7 mouse cellular contexts compared by ENCODE assay signal in genomic region chr2:122753739-122754343, GRCm38 (mm10). TPM values are rescaled to one million over a fixed set of nuclear protein-coding genes. Genes with fewer than 3 reads are reported as not detected.
DNase-seq lines count a peak whose midpoint lies in the region; ATAC-seq and TF ChIP-seq lines count a peak whose summit lies in the region.

No protein-coding gene starts in this region.

- peak; percentile 95 for TF ChIP-seq CTCF in lung, embryonic 14.5 days (IDR thresholded peaks at IDR 0.05; ENCODE audit: low read depth)

- H3K9me3 ChIP-seq in lung, embryonic 14.5 days (ENCODE audit: low read depth, low read length) = no peaks in the 10 kb centered on the region

- H3K4me3 ChIP-seq in lung, embryonic 14.5 days (ENCODE audit: low read depth, low read length) = no peak overlapping the region

- 16% methylated on average over 7 of the region's 7 CpGs for WGBS in lung, embryonic 14.5 days

- H3K27ac ChIP-seq in lung, embryonic 14.5 days (ENCODE audit: low read depth) = no peak overlapping the region

- no peak overlapping the region for H3K9ac ChIP-seq in lung, embryonic 14.5 days

- no peak for ATAC-seq in lung, embryonic 14.5 days (ENCODE audit: insufficient read depth)

- intact Hi-C loops in gastrocnemius, postnatal 14 days (cut with DNase I; ENCODE audit: low total_unique reads) = loop anchor here (10.0 kb wide), 2 partner anchors 89 to 119 kb away; partner anchors contain the start of gene AA467197

- DNase-seq in CD4-positive, CD25-positive, alpha-beta regulatory T cell, adult 2 months (ENCODE audit: low read depth, low spot score) = peak; percentile 91
- DNase-seq in R1 (ENCODE audit: low read depth, low spot score) = peak; percentile 40
- DNase-seq in cerebellum, postnatal 14 days = peak; percentile 82 to 83
- peak; percentile 23 for DNase-seq in gastrocnemius, postnatal 14 days
- DNase-seq in kidney, postnatal 36 days = peak; percentile 42 to 78
- DNase-seq in lung, embryonic 14.5 days = peak; percentile 85
- peak; percentile 79 for DNase-seq in retina, embryonic 14.5 days (ENCODE audit: low spot score)

- no peaks in the 10 kb centered on the region for H3K27me3 ChIP-seq in lung, embryonic 14.5 days (ENCODE audit: insufficient read depth, low read length)

- H3K36me3 ChIP-seq in lung, embryonic 14.5 days (ENCODE audit: insufficient read depth) = no peaks in the 10 kb centered on the region

- no peaks in the 10 kb centered on the region for H3K4me1 ChIP-seq in lung, embryonic 14.5 days (ENCODE audit: insufficient read depth)

- no peak overlapping the region for H3K4me2 ChIP-seq in lung, embryonic 14.5 days

RNA-seq across cellular contexts. Expression of gene Sqor, which starts 11.2 kb away (rescaled TPM):
- 10 to 100 TPM in 1 of 2 experiments, 1 to 10 TPM in 1; 9.0 to 12.6 TPM for total RNA-seq in gastrocnemius, postnatal 14 days (2021)
- polyA plus RNA-seq in lung, embryonic 14.5 days (2014; fragmentation: Nextera tagmentation; extraction: Ambion mirVana) = 5.6 and 6.3 TPM in 2 replicates

RNA-seq across cellular contexts. Expression of gene Bloc1s6, which starts 15.5 kb away (rescaled TPM):
- 10 to 100 TPM; 16.8 to 19.3 TPM for total RNA-seq in gastrocnemius, postnatal 14 days (2021)
- 40.6 and 43.3 TPM in 2 replicates for polyA plus RNA-seq in lung, embryonic 14.5 days (2014; fragmentation: Nextera tagmentation; extraction: Ambion mirVana)

RNA-seq across cellular contexts. Expression of gene Slc30a4, which starts 51.4 kb away (rescaled TPM):
- 10 to 100 TPM; 13.1 to 14.8 TPM for total RNA-seq in gastrocnemius, postnatal 14 days (2021)
- polyA plus RNA-seq in lung, embryonic 14.5 days (2014; fragmentation: Nextera tagmentation; extraction: Ambion mirVana) = 11.1 and 12.9 TPM in 2 replicates

Comparison
In these comparisons a context has a peak if more than half of its experiments do, and no peak if none do; other contexts are left out.
1. DNase-seq: peak in every context shown above with its lines; median percentile 91 in CD4-positive, CD25-positive, alpha-beta regulatory T cell, adult 2 months; 85 in lung, embryonic 14.5 days; 82 in cerebellum, postnatal 14 days; 79 in retina, embryonic 14.5 days; 60 in kidney, postnatal 36 days; 40 in R1; 23 in gastrocnemius, postnatal 14 days.